Mouse (Mus musculus): ENCODE measurements around the gene Tmem121b. TPM values are rescaled to one million over a fixed set of nuclear protein-coding genes. Genes with fewer than 3 reads are reported as not detected.

Tmem121b gene
- total and polyA plus RNA-seq, 2 experiments from 2014 or later, result 2.5 to 25.9 TPM

- TF ChIP-seq CTCF (IDR thresholded peaks at IDR 0.05; ENCODE audit: low read depth), result peak; percentile 42
- peak; percentile 13; the same call in 1 of the 2 replicates for ATAC-seq
Observed at GRCm38 (mm10) chr6:120486051-120486510, 7.5 kb downstream of the Tmem121b start.

GRCm38 (mm10) chr6:120485038-120485437, 8.6 kb downstream of the Tmem121b start:
- H3K36me3 ChIP-seq (ENCODE audit: insufficient read depth, low read length), result peaks cover 5% of the 10 kb centered on the region; the same call in 1 of the 2 replicates
- H3K27ac ChIP-seq, result no peak overlapping the region
- DNase-seq (ENCODE audit: low spot score) (no peak), ATAC-seq (no peak)
- WGBS, result 46% methylated on average over 3 of the region's 3 CpGs
- H3K4me2 ChIP-seq (ENCODE audit: low read depth, low read length), result no peak overlapping the region
- TF ChIP-seq CTCF (IDR thresholded peaks at IDR 0.05; ENCODE audit: low read depth), result no peak
- H3K9me3 ChIP-seq (ENCODE audit: low read length), result no peaks in the 10 kb centered on the region
- no peaks in the 10 kb centered on the region for H3K27me3 ChIP-seq (ENCODE audit: insufficient read depth, low read length)
- H3K9ac ChIP-seq (replicated peaks; ENCODE audit: low read length), result no peak overlapping the region
- H3K4me1 ChIP-seq (ENCODE audit: insufficient read depth, low read length), result peaks cover 6% of the 10 kb centered on the region; the same call in 1 of the 2 replicates
- H3K4me3 ChIP-seq (ENCODE audit: low read length), result no peak overlapping the region

More at GRCm38 (mm10) chr6:120486051-120486510, 7.5 kb downstream of the Tmem121b start:
- H3K27ac ChIP-seq, result no peak overlapping the region
- no peak for DNase-seq (ENCODE audit: low spot score)
- H3K4me1 ChIP-seq (ENCODE audit: insufficient read depth, low read length), result peaks cover 14% of the 10 kb centered on the region; the same call in 1 of the 2 replicates
- no peak overlapping the region for H3K4me2 ChIP-seq (ENCODE audit: low read depth, low read length)
- H3K4me3 ChIP-seq (ENCODE audit: low read length), result no peak overlapping the region
- H3K9ac ChIP-seq (replicated peaks; ENCODE audit: low read length), result no peak overlapping the region
- no peaks in the 10 kb centered on the region for H3K27me3 ChIP-seq (ENCODE audit: insufficient read depth, low read length)
- no peaks in the 10 kb centered on the region for H3K9me3 ChIP-seq (ENCODE audit: low read length)
- H3K36me3 ChIP-seq (ENCODE audit: insufficient read depth, low read length), result peaks cover 5% of the 10 kb centered on the region; the same call in 1 of the 2 replicates
- WGBS, result 49% methylated on average over 8 of the region's 8 CpGs

GRCm38 (mm10) chr6:120483211-120483626, 10.4 kb downstream of the Tmem121b start:
- ATAC-seq, result no peak
- 35% methylated on average over 8 of the region's 8 CpGs for WGBS

GRCm38 (mm10) chr6:120482756-120483155, 10.9 kb downstream of the Tmem121b start:
- H3K4me3 ChIP-seq (ENCODE audit: low read length), result no peak overlapping the region
- peaks cover 5% of the 10 kb centered on the region; the same call in 1 of the 2 replicates for H3K36me3 ChIP-seq (ENCODE audit: insufficient read depth, low read length)
- H3K27me3 ChIP-seq (ENCODE audit: insufficient read depth, low read length), result no peaks in the 10 kb centered on the region
- H3K27ac ChIP-seq, result no peak overlapping the region
- DNase-seq (ENCODE audit: low spot score) (no peak), ATAC-seq (no peak)
- no peak overlapping the region for H3K4me2 ChIP-seq (ENCODE audit: low read depth, low read length)
- TF ChIP-seq CTCF (IDR thresholded peaks at IDR 0.05; ENCODE audit: low read depth), result no peak
- no peaks in the 10 kb centered on the region for H3K4me1 ChIP-seq (ENCODE audit: insufficient read depth, low read length)
- no peak overlapping the region for H3K9ac ChIP-seq (replicated peaks; ENCODE audit: low read length)
- WGBS, result 40% methylated on average over 6 of the region's 6 CpGs
- no peaks in the 10 kb centered on the region for H3K9me3 ChIP-seq (ENCODE audit: low read length)

More at GRCm38 (mm10) chr6:120483211-120483626, 10.4 kb downstream of the Tmem121b start:
- Histone ChIP-seq H3K9ac (replicated peaks; ENCODE audit: low read length) (no peak overlapping the region), H3K4me3 (ENCODE audit: low read length) (no peak overlapping the region), H3K27me3 (ENCODE audit: insufficient read depth, low read length) (no peaks in the 10 kb centered on the region), H3K4me2 (ENCODE audit: low read depth, low read length) (no peak overlapping the region), H3K36me3 (ENCODE audit: insufficient read depth, low read length) (peaks cover 5% of the 10 kb centered on the region; the same call in 1 of the 2 replicates), H3K27ac (no peak overlapping the region), H3K4me1 (ENCODE audit: insufficient read depth, low read length) (no peaks in the 10 kb centered on the region), H3K9me3 (ENCODE audit: low read length) (no peaks in the 10 kb centered on the region)
- peak; percentile 59 for TF ChIP-seq CTCF (IDR thresholded peaks at IDR 0.05; ENCODE audit: low read depth)
- DNase-seq (ENCODE audit: low spot score), result peak; percentile 53

- Histone ChIP-seq H3K27ac (no peak overlapping the region), H3K4me1 (ENCODE audit: insufficient read depth, low read length) (no peaks in the 10 kb centered on the region), H3K9ac (replicated peaks; ENCODE audit: low read length) (no peak overlapping the region), H3K36me3 (ENCODE audit: insufficient read depth, low read length) (peaks cover 5% of the 10 kb centered on the region; the same call in 1 of the 2 replicates), H3K4me2 (ENCODE audit: low read depth, low read length) (no peak overlapping the region), H3K9me3 (ENCODE audit: low read length) (no peaks in the 10 kb centered on the region), H3K27me3 (ENCODE audit: insufficient read depth, low read length) (no peaks in the 10 kb centered on the region), H3K4me3 (ENCODE audit: low read length) (no peak overlapping the region)
- no peak for TF ChIP-seq CTCF (IDR thresholded peaks at IDR 0.05; ENCODE audit: low read depth)
- 93% methylated on average over 14 of the region's 14 CpGs for WGBS
- DNase-seq (ENCODE audit: low spot score), result no peak
- no peak for ATAC-seq
Observed at GRCm38 (mm10) chr6:120482021-120482420, 11.6 kb downstream of the Tmem121b start.

- TF ChIP-seq CTCF (IDR thresholded peaks at IDR 0.05; ENCODE audit: low read depth), result peak; percentile 47
- peaks cover 5% of the 10 kb centered on the region; the same call in 1 of the 2 replicates for H3K36me3 ChIP-seq (ENCODE audit: insufficient read depth, low read length)
- 92% methylated on average over 6 of the region's 6 CpGs for WGBS
- no peaks in the 10 kb centered on the region for H3K4me1 ChIP-seq (ENCODE audit: insufficient read depth, low read length)
- no peaks in the 10 kb centered on the region for H3K27me3 ChIP-seq (ENCODE audit: insufficient read depth, low read length)
- H3K9me3 ChIP-seq (ENCODE audit: low read length), result no peaks in the 10 kb centered on the region
- no peak overlapping the region for H3K9ac ChIP-seq (replicated peaks; ENCODE audit: low read length)
- no peak overlapping the region for H3K27ac ChIP-seq
- H3K4me2 ChIP-seq (ENCODE audit: low read depth, low read length), result no peak overlapping the region
- no peak for DNase-seq (ENCODE audit: low spot score)
- ATAC-seq, result no peak
- H3K4me3 ChIP-seq (ENCODE audit: low read length), result no peak overlapping the region
Observed at GRCm38 (mm10) chr6:120481538-120481937, 12.1 kb downstream of the Tmem121b start.

GRCm38 (mm10) chr6:120480361-120480760, 13.2 kb downstream of the Tmem121b start:
- no peak overlapping the region for H3K9ac ChIP-seq (replicated peaks; ENCODE audit: low read length)
- H3K4me1 ChIP-seq (ENCODE audit: insufficient read depth, low read length), result no peaks in the 10 kb centered on the region
- no peak overlapping the region for H3K27ac ChIP-seq
- H3K27me3 ChIP-seq (ENCODE audit: insufficient read depth, low read length), result no peaks in the 10 kb centered on the region
- WGBS, result 95% methylated on average over 5 of the region's 5 CpGs
- H3K36me3 ChIP-seq (ENCODE audit: insufficient read depth, low read length), result peaks cover 5% of the 10 kb centered on the region; the same call in 1 of the 2 replicates
- no peaks in the 10 kb centered on the region for H3K9me3 ChIP-seq (ENCODE audit: low read length)
- DNase-seq (ENCODE audit: low spot score) (no peak), ATAC-seq (no peak)
- H3K4me3 ChIP-seq (ENCODE audit: low read length), result no peak overlapping the region
- no peak for TF ChIP-seq CTCF (IDR thresholded peaks at IDR 0.05; ENCODE audit: low read depth)
- no peak overlapping the region for H3K4me2 ChIP-seq (ENCODE audit: low read depth, low read length)

Data from hindbrain, postnatal 0 days (tissue).